In the genomic region with DNA sequence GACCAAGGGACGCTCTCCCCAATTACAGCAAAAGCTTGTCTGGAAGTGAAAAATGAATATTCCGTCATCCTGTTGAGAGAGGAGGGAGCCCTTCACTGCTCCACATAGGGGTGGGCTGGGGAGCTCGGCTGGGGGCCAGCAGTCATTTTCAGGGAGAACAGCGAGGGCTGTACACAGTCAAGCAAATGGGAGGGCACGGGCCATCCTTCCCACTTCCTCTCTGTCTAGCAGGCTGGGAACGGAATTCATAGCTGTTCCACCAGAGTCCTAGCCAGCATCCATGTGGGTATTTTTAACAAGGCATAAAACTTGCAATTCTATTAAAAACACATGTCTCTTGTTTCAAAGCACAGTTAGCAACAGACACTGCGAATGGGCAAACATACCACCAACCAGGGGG, we compare ENCODE assay signal across 9 mouse cellular contexts. TPM values are rescaled to one million over a fixed set of nuclear protein-coding genes. Genes with fewer than 3 reads are reported as not detected.
DNase-seq lines count a peak whose midpoint lies in the region; ATAC-seq and TF ChIP-seq lines count a peak whose summit lies in the region.
"Had no signal": no experiment of that assay in that cellular context is flagged by ENCODE, and none has a peak within 500 bp of the region (broad histone marks: within the 10 kb centered on the region; RNA-seq: fewer than 3 reads in every experiment).

No protein-coding gene starts in this region.

- WGBS in kidney, adult 2 months = 49% methylated on average over 7 of the region's 7 CpGs

- no peaks in the 10 kb centered on the region for H3K27me3 ChIP-seq in kidney, adult 2 months (replicated peaks; ENCODE audit: control insufficient read depth, insufficient read depth, low read length)

- TF ChIP-seq POLR2A in kidney, adult 2 months (IDR thresholded peaks at IDR 0.05; ENCODE audit: low read depth, low read length) = no peak

- DNase-seq in kidney, adult 2 months = peak; percentile 26
- no peak for DNase-seq in kidney, adult 11 months
- DNase-seq in gastrocnemius, postnatal 10 days = peak; percentile 62
- DNase-seq in layer of hippocampus, postnatal 10 days (ENCODE audit: low spot score in 2 of 2) = peak; percentile 37 to 49
- DNase-seq in right cerebral cortex, postnatal 36 days (ENCODE audit: low spot score in 2 of 2) = peak; percentile 18 to 23
- no peak for DNase-seq in Muller cell, postnatal 12 days (ENCODE audit: inconsistent ontology term)
- DNase-seq in MN1 (ENCODE audit: low spot score) = no peak

- no peak overlapping the region for H3K4me3 ChIP-seq in kidney, adult 2 months (ENCODE audit: insufficient read depth, low read depth, low read length)
- H3K4me3 ChIP-seq: erythroblast, embryonic 14.5 days had no signal

- no peak overlapping the region for H3K27ac ChIP-seq in kidney, adult 2 months (ENCODE audit: insufficient read depth, low read depth, low read length)

- H3K4me1 ChIP-seq in kidney, adult 2 months (ENCODE audit: control insufficient read depth, insufficient read depth, low read length) = no peaks in the 10 kb centered on the region

- no peaks in the 10 kb centered on the region for H3K36me3 ChIP-seq in kidney, adult 2 months (ENCODE audit: control insufficient read depth, insufficient read depth, low read length)

- TF ChIP-seq CTCF in kidney, adult 2 months (conservative IDR thresholded peaks at IDR 0.05; ENCODE audit: insufficient read depth, insufficient read length, low read depth, low read length) = no peak

- ATAC-seq in erythroid progenitor cell, adult 5-6 weeks (replicated peaks; ENCODE audit: low FRiP score, poor library complexity, severe bottlenecking) = no peak

RNA-seq across cellular contexts. Expression of a gene that starts 59.0 kb away (rescaled TPM):
- 16.5 and 17.3 TPM in 2 replicates for polyA plus RNA-seq in kidney, adult 2 months (2012; rRNA removed)
- total RNA-seq in gastrocnemius, postnatal 10 days (2021) = 10 to 100 TPM; 44.8 to 61.6 TPM
- total RNA-seq in layer of hippocampus, postnatal 10 days (2021) = 10 to 100 TPM; 39.4 to 46.7 TPM
- 1.1 TPM in 1 of 2 replicates, not detected in the other for total RNA-seq in erythroid progenitor cell, adult 5-6 weeks (2015; ENCODE audit: low replicate concordance)
- 0.08 and 0.13 TPM in 2 replicates for total RNA-seq in erythroid progenitor cell, adult 5-6 weeks (2017; ENCODE audit: low replicate concordance)

Comparison
In these comparisons a context has a peak if more than half of its experiments do, and no peak if none do; other contexts are left out.
1. DNase-seq: peak in kidney, adult 2 months (single experiment), gastrocnemius, postnatal 10 days (single experiment), layer of hippocampus, postnatal 10 days (2 of 2) and right cerebral cortex, postnatal 36 days (2 of 2); none in kidney, adult 11 months (single experiment), Muller cell, postnatal 12 days (single experiment) and MN1 (single experiment).
2. RNA of a gene that starts 59.0 kb away (total RNA-seq): 44.8 to 61.6 TPM in gastrocnemius, postnatal 10 days and 39.4 to 46.7 TPM in layer of hippocampus, postnatal 10 days; 0.08 to 1.1 TPM in erythroid progenitor cell, adult 5-6 weeks; every median in the first group is over 10 times any median in the second.